Mouse (Mus musculus) testis, adult 2 months (tissue): Measurements from ENCODE around the gene Phlpp1.

Experiments
- CTCF ChIP-seq: fragments of 200-500 bp; IDR thresholded peaks from 2 replicates; pipeline ENCODE4 v1.5.1; 2012; ENCODE audit warnings: low read depth, mild to moderate bottlenecking, inconsistent platforms, low read length, moderate library complexity; ENCODE audit not compliant: control insufficient read depth, insufficient read depth, insufficient replicate concordance
- POLR2A ChIP-seq: fragments of 200-500 bp; IDR thresholded peaks from 2 replicates; pipeline ENCODE4 v1.6.1; 2012; ENCODE audit warnings: low read depth, mild to moderate bottlenecking, inconsistent platforms, low read length, moderate library complexity; ENCODE audit not compliant: control insufficient read depth

GRCm38 (mm10) chr1:106176791-106177190, 5.2 kb downstream of the Phlpp1 start:
- TF ChIP-seq CTCF (no peak), POLR2A (no peak)
